Mouse (Mus musculus): Measurements from ENCODE around the gene Heatr9. TPM values are rescaled to one million over a fixed set of nuclear protein-coding genes. Genes with fewer than 3 reads are reported as not detected.
A peak's percentile ranks its signal among the peaks of the same experiment; 100 is the strongest.

Heatr9 gene
- polyA plus RNA-seq, 1 experiment = 0.20 TPM

GRCm38 (mm10) chr11:83472324-83473234 is 49.4 kb downstream of the Heatr9 start, which contains the start of gene Taf15:
Taf15 (plus strand) TSS chr11:83473086.
- peak; percentile 99 for DNase-seq
- Histone ChIP-seq H3K4me1 (replicated peaks; ENCODE audit: control insufficient read depth, insufficient read depth, low read length) (peaks cover 7% of the 10 kb centered on the region), H3K27ac (ENCODE audit: control insufficient read depth, insufficient read depth, low read length) (peak within 1 kb of the TSS; percentile 58; the same call in 1 of the 2 replicates), H3K27me3 (ENCODE audit: control insufficient read depth, insufficient read depth, low read length) (no peaks in the 10 kb centered on the region), H3K36me3 (ENCODE audit: control insufficient read depth, insufficient read depth, low read length) (no peaks in the 10 kb centered on the region), H3K4me3 (ENCODE audit: control insufficient read depth, insufficient read depth, low read length) (peak within 1 kb of the TSS; percentile 93)
- 2% methylated on average over 66 of the region's 66 CpGs for WGBS
- peak; percentile 19; the same call in 1 of the 2 replicates for TF ChIP-seq CTCF (IDR thresholded peaks at IDR 0.05; ENCODE audit: borderline replicate concordance, control insufficient read depth, extremely low read depth, insufficient read depth, low read length, poor library complexity)
- peak; percentile 92 for TF ChIP-seq POLR2A (IDR thresholded peaks at IDR 0.05; ENCODE audit: control insufficient read depth, extremely low read depth, insufficient read depth, low read length, poor library complexity)

GRCm38 (mm10) chr11:83471766-83472165 is 50.2 kb downstream of the Heatr9 start:
- Histone ChIP-seq H3K27me3 (ENCODE audit: control insufficient read depth, insufficient read depth, low read length) (no peaks in the 10 kb centered on the region), H3K4me1 (replicated peaks; ENCODE audit: control insufficient read depth, insufficient read depth, low read length) (peaks cover 7% of the 10 kb centered on the region), H3K27ac (ENCODE audit: control insufficient read depth, insufficient read depth, low read length) (no peak overlapping the region), H3K36me3 (ENCODE audit: control insufficient read depth, insufficient read depth, low read length) (no peaks in the 10 kb centered on the region), H3K4me3 (ENCODE audit: control insufficient read depth, insufficient read depth, low read length) (no peak overlapping the region)
- WGBS = 92% methylated on average over 2 of the region's 2 CpGs
- TF ChIP-seq CTCF (IDR thresholded peaks at IDR 0.05; ENCODE audit: borderline replicate concordance, control insufficient read depth, extremely low read depth, insufficient read depth, low read length, poor library complexity) = no peak
- TF ChIP-seq POLR2A (IDR thresholded peaks at IDR 0.05; ENCODE audit: control insufficient read depth, extremely low read depth, insufficient read depth, low read length, poor library complexity) = no peak
- DNase-seq = no peak

GRCm38 (mm10) chr11:83468765-83469164 is 53.2 kb downstream of the Heatr9 start:
- H3K4me3 ChIP-seq (ENCODE audit: control insufficient read depth, insufficient read depth, low read length) = no peak overlapping the region
- no peak for TF ChIP-seq CTCF (IDR thresholded peaks at IDR 0.05; ENCODE audit: borderline replicate concordance, control insufficient read depth, extremely low read depth, insufficient read depth, low read length, poor library complexity)
- TF ChIP-seq POLR2A (IDR thresholded peaks at IDR 0.05; ENCODE audit: control insufficient read depth, extremely low read depth, insufficient read depth, low read length, poor library complexity) = no peak
- peaks cover 3% of the 10 kb centered on the region for H3K4me1 ChIP-seq (replicated peaks; ENCODE audit: control insufficient read depth, insufficient read depth, low read length)
- 98% methylated on average over 3 of the region's 3 CpGs for WGBS
- no peak overlapping the region for H3K27ac ChIP-seq (ENCODE audit: control insufficient read depth, insufficient read depth, low read length)
- DNase-seq = no peak
- no peaks in the 10 kb centered on the region for H3K36me3 ChIP-seq (ENCODE audit: control insufficient read depth, insufficient read depth, low read length)
- H3K27me3 ChIP-seq (ENCODE audit: control insufficient read depth, insufficient read depth, low read length) = no peaks in the 10 kb centered on the region

- Histone ChIP-seq H3K4me1 (replicated peaks; ENCODE audit: control insufficient read depth, insufficient read depth, low read length) (peaks cover 7% of the 10 kb centered on the region), H3K36me3 (ENCODE audit: control insufficient read depth, insufficient read depth, low read length) (no peaks in the 10 kb centered on the region), H3K27me3 (ENCODE audit: control insufficient read depth, insufficient read depth, low read length) (peaks cover 10% of the 10 kb centered on the region; the same call in 1 of the 2 replicates), H3K27ac (ENCODE audit: control insufficient read depth, insufficient read depth, low read length) (no peak overlapping the region), H3K4me3 (ENCODE audit: control insufficient read depth, insufficient read depth, low read length) (no peak overlapping the region)
- TF ChIP-seq POLR2A (IDR thresholded peaks at IDR 0.05; ENCODE audit: control insufficient read depth, extremely low read depth, insufficient read depth, low read length, poor library complexity) = no peak
- TF ChIP-seq CTCF (IDR thresholded peaks at IDR 0.05; ENCODE audit: borderline replicate concordance, control insufficient read depth, extremely low read depth, insufficient read depth, low read length, poor library complexity) = no peak
- DNase-seq = no peak
- WGBS = 41% methylated on average over 11 of the region's 11 CpGs
These were observed 54.8 kb downstream of the Heatr9 start for GRCm38 (mm10) chr11:83467120-83467652.

- peaks cover 13% of the 10 kb centered on the region; the same call in 1 of the 2 replicates for H3K27me3 ChIP-seq (ENCODE audit: control insufficient read depth, insufficient read depth, low read length)
- H3K4me1 ChIP-seq (replicated peaks; ENCODE audit: control insufficient read depth, insufficient read depth, low read length) = peaks cover 5% of the 10 kb centered on the region
- H3K4me3 ChIP-seq (ENCODE audit: control insufficient read depth, insufficient read depth, low read length) = no peak overlapping the region
- no peaks in the 10 kb centered on the region for H3K36me3 ChIP-seq (ENCODE audit: control insufficient read depth, insufficient read depth, low read length)
- no peak for TF ChIP-seq POLR2A (IDR thresholded peaks at IDR 0.05; ENCODE audit: control insufficient read depth, extremely low read depth, insufficient read depth, low read length, poor library complexity)
- no peak for TF ChIP-seq CTCF (IDR thresholded peaks at IDR 0.05; ENCODE audit: borderline replicate concordance, control insufficient read depth, extremely low read depth, insufficient read depth, low read length, poor library complexity)
- 60% methylated on average over 2 of the region's 2 CpGs for WGBS
- no peak for DNase-seq
- no peak overlapping the region for H3K27ac ChIP-seq (ENCODE audit: control insufficient read depth, insufficient read depth, low read length)
These were observed 56.0 kb downstream of the Heatr9 start for GRCm38 (mm10) chr11:83465976-83466375.

- no peak within 1 kb of the TSS for H3K27ac ChIP-seq (ENCODE audit: control insufficient read depth, insufficient read depth, low read length)
- peaks cover 13% of the 10 kb centered on the region; the same call in 1 of the 2 replicates for H3K27me3 ChIP-seq (ENCODE audit: control insufficient read depth, insufficient read depth, low read length)
- H3K36me3 ChIP-seq (ENCODE audit: control insufficient read depth, insufficient read depth, low read length) = no peaks in the 10 kb centered on the region
- WGBS = under 1% methylated on average over 42 of the region's 42 CpGs
- peaks cover 5% of the 10 kb centered on the region for H3K4me1 ChIP-seq (replicated peaks; ENCODE audit: control insufficient read depth, insufficient read depth, low read length)
- no peak for DNase-seq
- peak within 1 kb of the TSS; percentile 37 for H3K4me3 ChIP-seq (ENCODE audit: control insufficient read depth, insufficient read depth, low read length)
- TF ChIP-seq POLR2A (IDR thresholded peaks at IDR 0.05; ENCODE audit: control insufficient read depth, extremely low read depth, insufficient read depth, low read length, poor library complexity) (no peak), CTCF (IDR thresholded peaks at IDR 0.05; ENCODE audit: borderline replicate concordance, control insufficient read depth, extremely low read depth, insufficient read depth, low read length, poor library complexity) (no peak)
These were observed 59.2 kb downstream of the Heatr9 start, which contains the start of gene Mmp28 for GRCm38 (mm10) chr11:83462711-83463244. Mmp28 (minus strand) TSS chr11:83463071.

Other genes with a start within 250 kb of the Heatr9 start
- not detected in 2 replicates for gene Slfn14, start 235.4 kb downstream of the Heatr9 start, polyA plus RNA-seq (2012; rRNA removed)
- 41.4 and 51.0 TPM in 2 replicates for gene Ap2b1, start 223.2 kb downstream of the Heatr9 start, polyA plus RNA-seq (2012; rRNA removed)
- 8.5 and 9.2 TPM in 2 replicates for gene Pex12, start 219.6 kb downstream of the Heatr9 start, polyA plus RNA-seq (2012; rRNA removed)
- 1.2 and 5.3 TPM in 2 replicates for gene Rasl10b, start 113.0 kb downstream of the Heatr9 start, polyA plus RNA-seq (2012; rRNA removed)
- gene Gas2l2, start 92.7 kb downstream of the Heatr9 start, polyA plus RNA-seq (2012; rRNA removed) = 0.10 and 0.12 TPM in 2 replicates
- gene 1700020L24Rik, start 84.5 kb downstream of the Heatr9 start, polyA plus RNA-seq (2012; rRNA removed) = 1.9 and 2.0 TPM in 2 replicates
- 6.0 and 8.2 TPM in 2 replicates for gene Mmp28, start 59.1 kb downstream of the Heatr9 start, polyA plus RNA-seq (2012; rRNA removed)
- 17.1 and 20.0 TPM in 2 replicates for gene Taf15, start 49.1 kb downstream of the Heatr9 start, polyA plus RNA-seq (2012; rRNA removed)
- gene Ccl5, start 8.3 kb upstream of the Heatr9 start, polyA plus RNA-seq (2012; rRNA removed) = 526 and 777 TPM in 2 replicates
- gene Ccl9, start 56.5 kb upstream of the Heatr9 start, polyA plus RNA-seq (2012; rRNA removed) = 3.4 and 4.5 TPM in 2 replicates
- gene Ccl6, start 70.9 kb upstream of the Heatr9 start, polyA plus RNA-seq (2012; rRNA removed) = 4.9 and 10.4 TPM in 2 replicates
- gene Rpl9-ps1, start 123.4 kb upstream of the Heatr9 start, polyA plus RNA-seq (2012; rRNA removed) = not detected in 2 replicates
- 3.6 and 10.2 TPM in 2 replicates for gene Ccl3, start 127.2 kb upstream of the Heatr9 start, polyA plus RNA-seq (2012; rRNA removed)
- gene Ccl4, start 140.4 kb upstream of the Heatr9 start, polyA plus RNA-seq (2012; rRNA removed) = 5.0 and 8.5 TPM in 2 replicates
- gene Wfdc17, start 181.8 kb upstream of the Heatr9 start, polyA plus RNA-seq (2012; rRNA removed) = 14.8 and 44.4 TPM in 2 replicates
- 48.6 and 72.8 TPM in 2 replicates for gene Wfdc18, start 186.8 kb upstream of the Heatr9 start, polyA plus RNA-seq (2012; rRNA removed)
- gene Wfdc21, start 224.8 kb upstream of the Heatr9 start, polyA plus RNA-seq (2012; rRNA removed) = 12.5 and 17.0 TPM in 2 replicates
- gene Heatr6, start 231.5 kb upstream of the Heatr9 start, polyA plus RNA-seq (2012; rRNA removed) = 35.0 and 37.2 TPM in 2 replicates